Mouse (Mus musculus) thymus, adult 2 months (tissue): ENCODE measurements around the gene Gm20388. TPM values are rescaled to one million over a fixed set of nuclear protein-coding genes. Genes with fewer than 3 reads are reported as not detected.

Experiments used
- DNase-seq: peaks from one replicate; pipeline ENCODE4 v3.0.0; 2021
- H3K27ac ChIP-seq: fragments of 200-500 bp; 2 replicates; pipeline ENCODE4 v1.5.1; 2012; ENCODE audit warnings: low read length, control low read depth; ENCODE audit not compliant: control insufficient read depth, insufficient read depth
- H3K27me3 ChIP-seq: fragments of 200-500 bp; 2 replicates; pipeline ENCODE4 v1.6.1; 2012; ENCODE audit warnings: mild to moderate bottlenecking, low read length, moderate library complexity, mixed read lengths; ENCODE audit not compliant: control insufficient read depth, insufficient read depth
- H3K36me3 ChIP-seq: fragments of 200-500 bp; 2 replicates; pipeline ENCODE4 v1.6.1; 2012; ENCODE audit warnings: mild to moderate bottlenecking, low read length, moderate library complexity; ENCODE audit not compliant: control insufficient read depth, insufficient read depth
- H3K4me1 ChIP-seq: fragments of 200-500 bp; replicated peaks from 2 replicates; pipeline ENCODE4 v1.6.1; 2012; ENCODE audit warnings: low read length; ENCODE audit not compliant: control insufficient read depth, insufficient read depth
- H3K4me3 ChIP-seq: fragments of 200-500 bp; 2 replicates; pipeline ENCODE4 v1.5.1; 2012; ENCODE audit warnings: mild to moderate bottlenecking, low read length, control low read depth, moderate library complexity; ENCODE audit not compliant: control insufficient read depth, insufficient read depth
- CTCF ChIP-seq: fragments of 200-500 bp; IDR thresholded peaks from 2 replicates; pipeline ENCODE4 v1.5.1; 2012; ENCODE audit warnings: mild to moderate bottlenecking, control low read depth, low read length, moderate library complexity, borderline replicate concordance; ENCODE audit not compliant: control insufficient read depth, poor library complexity, insufficient read depth; ENCODE audit errors: extremely low read depth
- POLR2A ChIP-seq: fragments of 200-500 bp; IDR thresholded peaks from 2 replicates; pipeline ENCODE4 v1.6.1; 2012; ENCODE audit warnings: mild to moderate bottlenecking, low read length, control low read depth, moderate library complexity; ENCODE audit not compliant: control insufficient read depth, poor library complexity, insufficient read depth; ENCODE audit errors: extremely low read depth
- WGBS: fragments of 180-500 bp; shearing (Covaris S2); methylation state at CpG from one replicate; pipeline ENCODE4 v1.1.7; 2018; 5-methylcytosine and 5-hydroxymethylcytosine counted together
- polyA plus RNA-seq: library from polyadenylated mRNA; depleted of rRNA; stranded (reverse); fragments of >200 nt; gene quantifications from 2 replicates; pipeline ENCODE4 v1.2.3, GENCODE M21; 2012

Gene Gm20388
- polyA plus RNA-seq, 1 experiment = 103 TPM

- no peaks in the 10 kb centered on the region for H3K27me3 ChIP-seq
- H3K4me3 ChIP-seq = no peak overlapping the region
- no peak overlapping the region for H3K27ac ChIP-seq
- TF ChIP-seq POLR2A = no peak
- no peak for TF ChIP-seq CTCF
- no peaks in the 10 kb centered on the region for H3K36me3 ChIP-seq
- no peak for DNase-seq
- H3K4me1 ChIP-seq = peaks cover 13% of the 10 kb centered on the region
Measured at GRCm38 (mm10) chr8:120819906-120820305, 909.3 kb downstream of the Gm20388 start.

- TF ChIP-seq POLR2A = no peak
- no peak; the same call in 1 of the 2 replicates for TF ChIP-seq CTCF
- whole genome bisulfite sequencing = 48% methylated on average over 9 of the region's 9 CpGs
- no peaks in the 10 kb centered on the region for H3K36me3 ChIP-seq
- no peak overlapping the region for H3K4me3 ChIP-seq
- H3K27ac ChIP-seq = no peak overlapping the region
- peaks cover 15% of the 10 kb centered on the region for H3K4me1 ChIP-seq
- peak; percentile 27 for DNase-seq
- no peaks in the 10 kb centered on the region for H3K27me3 ChIP-seq
Measured at GRCm38 (mm10) chr8:120821399-120822170, 910.9 kb downstream of the Gm20388 start.

GRCm38 (mm10) chr8:120823331-120823730 lies 912.7 kb downstream of the Gm20388 start:
- Histone ChIP-seq H3K4me1 (peaks cover 15% of the 10 kb centered on the region), H3K27me3 (no peaks in the 10 kb centered on the region), H3K36me3 (no peaks in the 10 kb centered on the region), H3K4me3 (no peak overlapping the region), H3K27ac (no peak overlapping the region)
- DNase-seq = no peak
- 75% methylated on average over 6 of the region's 6 CpGs for WGBS
- TF ChIP-seq CTCF = no peak
- no peak for TF ChIP-seq POLR2A

GRCm38 (mm10) chr8:120823887-120824286 lies 913.2 kb downstream of the Gm20388 start:
- no peak for TF ChIP-seq CTCF
- WGBS = 86% methylated on average over 8 of the region's 8 CpGs
- H3K36me3 ChIP-seq = no peaks in the 10 kb centered on the region
- H3K4me1 ChIP-seq = peaks cover 15% of the 10 kb centered on the region
- H3K27me3 ChIP-seq = no peaks in the 10 kb centered on the region
- no peak overlapping the region for H3K4me3 ChIP-seq
- DNase-seq = no peak
- H3K27ac ChIP-seq = no peak overlapping the region

- Histone ChIP-seq H3K27me3 (no peaks in the 10 kb centered on the region), H3K4me1 (peaks cover 15% of the 10 kb centered on the region), H3K36me3 (no peaks in the 10 kb centered on the region), H3K27ac (no peak overlapping the region), H3K4me3 (no peak overlapping the region)
- TF ChIP-seq CTCF (no peak), POLR2A (no peak)
- 13% methylated on average over 7 of the region's 7 CpGs for WGBS
- no peak for DNase-seq
Measured at GRCm38 (mm10) chr8:120824638-120825037, 914.0 kb downstream of the Gm20388 start.

- Histone ChIP-seq H3K4me1 (peaks cover 8% of the 10 kb centered on the region), H3K4me3 (no peak overlapping the region), H3K27me3 (no peaks in the 10 kb centered on the region), H3K27ac (no peak overlapping the region), H3K36me3 (no peaks in the 10 kb centered on the region)
- TF ChIP-seq CTCF = peak; percentile 99
- TF ChIP-seq POLR2A = no peak
- peak; percentile 71 for DNase-seq
- 21% methylated on average over 13 of the region's 14 CpGs for whole genome bisulfite sequencing
Measured at GRCm38 (mm10) chr8:120828279-120828678, 917.6 kb downstream of the Gm20388 start.
